Mouse (Mus musculus): Measurements from ENCODE around the gene Tsen2. TPM values are rescaled to one million over a fixed set of nuclear protein-coding genes. Genes with fewer than 3 reads are reported as not detected.

Gene Tsen2
- polyA plus RNA-seq, 1 experiment from 2014 or later, result 35.0 TPM

DNA sequence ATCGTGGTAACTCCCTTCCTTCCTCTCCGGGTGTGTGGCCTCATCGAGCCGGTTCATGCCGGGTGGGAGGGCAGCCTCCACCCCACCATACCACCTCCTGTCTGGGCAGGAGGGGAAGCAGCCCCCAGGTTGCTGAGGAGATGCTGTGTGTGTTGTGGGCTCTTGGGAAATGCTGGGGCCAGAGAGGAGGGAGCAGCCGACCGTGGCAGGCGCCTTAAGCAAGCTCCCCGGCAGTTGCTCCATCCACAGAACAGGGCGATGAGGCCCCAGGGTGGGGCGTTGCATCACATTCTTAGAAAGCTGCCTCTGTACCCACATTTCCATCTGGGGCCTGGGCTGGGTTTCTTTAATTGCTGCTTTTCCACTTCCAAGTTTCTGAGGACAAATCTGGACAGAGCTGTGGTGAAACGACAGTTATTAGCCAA, 25.2 kb upstream of the Tsen2 start:
- Histone ChIP-seq H3K27ac (no peak overlapping the region), H3K4me2 (no peak overlapping the region), H3K36me3 (ENCODE audit: poor library complexity, severe bottlenecking) (no peaks in the 10 kb centered on the region), H3K9me3 (replicated peaks) (no peaks in the 10 kb centered on the region), H3K9ac (no peak overlapping the region), H3K4me1 (no peaks in the 10 kb centered on the region), H3K27me3 (no peaks in the 10 kb centered on the region), H3K4me3 (no peak overlapping the region)
- WGBS, result 75% methylated on average over 10 of the region's 12 CpGs
- no peak for ATAC-seq

- Histone ChIP-seq H3K4me1 (no peaks in the 10 kb centered on the region), H3K27ac (no peak overlapping the region), H3K4me2 (no peak overlapping the region), H3K9me3 (replicated peaks) (no peaks in the 10 kb centered on the region), H3K4me3 (no peak overlapping the region), H3K36me3 (ENCODE audit: poor library complexity, severe bottlenecking) (no peaks in the 10 kb centered on the region), H3K9ac (no peak overlapping the region), H3K27me3 (no peaks in the 10 kb centered on the region)
- WGBS, result 68% methylated on average over 1 of the region's 1 CpGs
- no peak for ATAC-seq
Measured at GRCm38 (mm10) chr6:115521923-115522322, 22.5 kb upstream of the Tsen2 start.

- Histone ChIP-seq H3K27ac (no peak overlapping the region), H3K4me2 (no peak overlapping the region), H3K4me1 (no peaks in the 10 kb centered on the region), H3K36me3 (ENCODE audit: poor library complexity, severe bottlenecking) (no peaks in the 10 kb centered on the region), H3K27me3 (no peaks in the 10 kb centered on the region), H3K4me3 (no peak overlapping the region), H3K9ac (no peak overlapping the region), H3K9me3 (replicated peaks) (no peaks in the 10 kb centered on the region)
- WGBS, result 81% methylated on average over 6 of the region's 6 CpGs
- no peak for ATAC-seq
Measured at GRCm38 (mm10) chr6:115522691-115523146, 21.7 kb upstream of the Tsen2 start.

GRCm38 (mm10) chr6:115523201-115523600, 21.3 kb upstream of the Tsen2 start:
- Histone ChIP-seq H3K9ac (no peak overlapping the region), H3K27ac (no peak overlapping the region), H3K4me1 (no peaks in the 10 kb centered on the region), H3K9me3 (replicated peaks) (no peaks in the 10 kb centered on the region), H3K4me2 (no peak overlapping the region), H3K4me3 (no peak overlapping the region), H3K27me3 (no peaks in the 10 kb centered on the region), H3K36me3 (ENCODE audit: poor library complexity, severe bottlenecking) (no peaks in the 10 kb centered on the region)
- no peak for ATAC-seq
- WGBS, result 75% methylated on average over 9 of the region's 9 CpGs

- Histone ChIP-seq H3K4me2 (no peak overlapping the region), H3K4me3 (no peak overlapping the region), H3K9ac (no peak overlapping the region), H3K9me3 (replicated peaks) (no peaks in the 10 kb centered on the region), H3K27me3 (no peaks in the 10 kb centered on the region), H3K4me1 (no peaks in the 10 kb centered on the region), H3K36me3 (ENCODE audit: poor library complexity, severe bottlenecking) (no peaks in the 10 kb centered on the region), H3K27ac (no peak overlapping the region)
- 91% methylated on average over 9 of the region's 9 CpGs for WGBS
- ATAC-seq, result no peak
Measured at GRCm38 (mm10) chr6:115524449-115524990, 19.9 kb upstream of the Tsen2 start.

- H3K9ac ChIP-seq, result no peak overlapping the region
- no peak overlapping the region for H3K27ac ChIP-seq
- WGBS, result 92% methylated on average over 3 of the region's 3 CpGs
- no peak for ATAC-seq
- H3K4me1 ChIP-seq, result no peaks in the 10 kb centered on the region
- H3K4me3 ChIP-seq, result no peak overlapping the region
- no peaks in the 10 kb centered on the region for H3K9me3 ChIP-seq (replicated peaks)
- H3K36me3 ChIP-seq (ENCODE audit: poor library complexity, severe bottlenecking), result no peaks in the 10 kb centered on the region
- no peak overlapping the region for H3K4me2 ChIP-seq
- no peaks in the 10 kb centered on the region for H3K27me3 ChIP-seq
Measured at GRCm38 (mm10) chr6:115527418-115527817, 17.0 kb upstream of the Tsen2 start.

DNA sequence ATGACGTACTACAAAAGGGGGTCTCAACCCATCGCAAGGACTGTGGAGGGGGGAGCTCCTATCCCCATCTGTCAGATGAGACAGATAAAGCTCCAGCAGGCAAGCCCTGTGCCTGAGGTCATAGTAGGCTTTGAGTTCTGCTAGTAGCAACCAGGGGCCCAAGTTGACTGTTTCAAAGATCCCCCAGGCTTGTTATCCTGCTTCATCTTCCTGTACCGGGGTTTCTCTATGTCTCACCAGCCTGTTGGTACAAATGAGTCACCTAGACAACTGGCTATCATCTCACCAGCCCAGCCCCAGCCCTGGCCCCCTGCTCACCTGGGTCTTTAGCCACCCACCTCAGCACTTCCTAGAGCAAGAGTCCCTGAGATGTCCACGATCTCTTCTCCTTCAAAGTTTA, 16.1 kb upstream of the Tsen2 start:
- Histone ChIP-seq H3K27ac (no peak overlapping the region), H3K36me3 (ENCODE audit: poor library complexity, severe bottlenecking) (no peaks in the 10 kb centered on the region), H3K27me3 (no peaks in the 10 kb centered on the region), H3K4me2 (no peak overlapping the region), H3K9ac (no peak overlapping the region), H3K9me3 (replicated peaks) (no peaks in the 10 kb centered on the region), H3K4me3 (no peak overlapping the region), H3K4me1 (no peaks in the 10 kb centered on the region)
- 97% methylated on average over 4 of the region's 4 CpGs for WGBS
- no peak for ATAC-seq

DNA sequence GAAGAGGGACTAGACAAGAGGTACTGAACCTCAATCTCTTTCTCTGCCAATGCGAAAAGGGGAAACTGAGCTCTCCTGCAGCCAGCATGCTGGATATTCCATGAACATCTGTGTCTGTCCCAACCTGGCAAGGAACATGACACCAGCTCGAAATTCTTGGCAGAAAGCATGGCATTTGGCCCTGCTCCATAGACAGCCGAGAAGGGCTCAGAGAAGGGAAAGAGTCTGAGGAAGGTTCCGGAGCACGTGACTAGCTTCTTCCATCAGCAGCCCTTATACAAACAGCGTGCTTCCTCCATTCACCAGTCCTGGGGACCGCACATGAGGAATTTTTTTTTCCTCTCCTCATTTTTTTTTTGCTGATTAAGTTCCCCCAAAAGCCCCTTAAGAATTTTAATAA, 9.8 kb upstream of the Tsen2 start:
- Histone ChIP-seq H3K27ac (no peak overlapping the region), H3K4me1 (no peaks in the 10 kb centered on the region), H3K4me2 (no peak overlapping the region), H3K36me3 (ENCODE audit: poor library complexity, severe bottlenecking) (no peaks in the 10 kb centered on the region), H3K9ac (no peak overlapping the region), H3K4me3 (no peak overlapping the region), H3K27me3 (no peaks in the 10 kb centered on the region), H3K9me3 (replicated peaks) (no peaks in the 10 kb centered on the region)
- 68% methylated on average over 7 of the region's 7 CpGs for WGBS
- peak; percentile 26; the same call in 1 of the 2 replicates for ATAC-seq

GRCm38 (mm10) chr6:115536169-115536568, 8.3 kb upstream of the Tsen2 start:
- no peaks in the 10 kb centered on the region for H3K4me1 ChIP-seq
- no peak overlapping the region for H3K9ac ChIP-seq
- no peaks in the 10 kb centered on the region for H3K27me3 ChIP-seq
- no peaks in the 10 kb centered on the region for H3K36me3 ChIP-seq (ENCODE audit: poor library complexity, severe bottlenecking)
- WGBS, result 65% methylated on average over 4 of the region's 4 CpGs
- H3K27ac ChIP-seq, result no peak overlapping the region
- no peak for ATAC-seq
- no peaks in the 10 kb centered on the region for H3K9me3 ChIP-seq (replicated peaks)
- no peak overlapping the region for H3K4me3 ChIP-seq
- H3K4me2 ChIP-seq, result no peak overlapping the region

- Histone ChIP-seq H3K4me2 (peak overlapping the region; percentile 59), H3K4me1 (peaks cover 3% of the 10 kb centered on the region; the same call in 1 of the 2 replicates), H3K27me3 (no peaks in the 10 kb centered on the region), H3K9me3 (replicated peaks) (no peaks in the 10 kb centered on the region), H3K4me3 (peak overlapping the region; percentile 30), H3K27ac (no peak overlapping the region), H3K36me3 (ENCODE audit: poor library complexity, severe bottlenecking) (no peaks in the 10 kb centered on the region), H3K9ac (peak overlapping the region; percentile 67)
- WGBS, result 19% methylated on average over 26 of the region's 26 CpGs
- peak; percentile 85 for ATAC-seq
Measured at GRCm38 (mm10) chr6:115538645-115539429, 5.6 kb upstream of the Tsen2 start.

GRCm38 (mm10) chr6:115541676-115542275, 2.7 kb upstream of the Tsen2 start:
- no peak overlapping the region for H3K27ac ChIP-seq
- H3K9me3 ChIP-seq (replicated peaks), result no peaks in the 10 kb centered on the region
- no peak overlapping the region for H3K4me2 ChIP-seq
- no peak overlapping the region for H3K4me3 ChIP-seq
- H3K9ac ChIP-seq, result no peak overlapping the region
- no peaks in the 10 kb centered on the region for H3K27me3 ChIP-seq
- H3K4me1 ChIP-seq, result peaks cover 12% of the 10 kb centered on the region; the same call in 1 of the 2 replicates
- no peaks in the 10 kb centered on the region for H3K36me3 ChIP-seq (ENCODE audit: poor library complexity, severe bottlenecking)
- WGBS, result 58% methylated on average over 6 of the region's 6 CpGs
- no peak for ATAC-seq

DNA sequence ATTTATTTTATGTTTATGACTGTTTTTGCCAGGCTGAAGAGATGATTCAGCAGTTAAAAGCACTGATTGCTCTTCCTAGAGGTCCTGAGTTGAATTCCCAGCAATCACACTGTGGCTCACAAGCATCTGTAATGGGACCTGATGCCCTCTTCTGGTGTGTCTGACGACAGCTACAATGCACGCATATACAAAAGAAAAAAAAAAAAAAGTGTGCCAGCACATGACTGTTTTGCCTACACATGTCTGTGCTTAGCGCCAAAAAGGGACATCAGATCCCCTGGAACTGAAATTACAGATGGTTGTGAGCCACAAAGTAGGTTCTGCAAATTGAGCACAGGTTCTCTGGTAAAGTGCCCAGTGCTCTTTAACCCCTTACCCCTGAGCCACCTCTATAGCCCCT, 2.1 kb upstream of the Tsen2 start:
- ATAC-seq, result no peak

More for the DNA sequence above, 2.1 kb upstream of the Tsen2 start:
- no peak overlapping the region for H3K9ac ChIP-seq
- H3K4me3 ChIP-seq, result no peak overlapping the region
- 75% methylated on average over 3 of the region's 3 CpGs for WGBS
- H3K27me3 ChIP-seq, result no peaks in the 10 kb centered on the region
- no peaks in the 10 kb centered on the region for H3K9me3 ChIP-seq (replicated peaks)
- H3K36me3 ChIP-seq (ENCODE audit: poor library complexity, severe bottlenecking), result no peaks in the 10 kb centered on the region
- no peak overlapping the region for H3K27ac ChIP-seq
- peaks cover 12% of the 10 kb centered on the region; the same call in 1 of the 2 replicates for H3K4me1 ChIP-seq
- no peak overlapping the region for H3K4me2 ChIP-seq
